Mouse (Mus musculus) MEL-GATA-1-ER (cell line): ENCODE results near the gene Atp5l.
A peak's percentile ranks its signal among the peaks of the same experiment; 100 is the strongest.

ENCODE experiments used
- DNase-seq: peaks from one replicate; pipeline ENCODE4 v3.0.0-alpha.2; 2012; ENCODE audit warnings: low read depth; ENCODE audit errors: extremely low read depth

Gene Atp5l

GRCm38 (mm10) chr9:44920374-44921122, at the start of gene Atp5l:
Gene Atp5l, minus strand, starts transcription at chr9:44920742.
- DNase-seq: peak; percentile 96

- DNase-seq: no peak
These were observed 48.9 kb upstream of the Atp5l start for GRCm38 (mm10) chr9:44969450-44969849.

GRCm38 (mm10) chr9:44967763-44968162, 47.2 kb upstream of the Atp5l start:
- DNase-seq: peak; percentile 39

- DNase-seq: peak; percentile 87
These were observed 46.3 kb upstream of the Atp5l start for GRCm38 (mm10) chr9:44966815-44967242.

- DNase-seq: peak; percentile 8
These were observed 45.4 kb upstream of the Atp5l start for GRCm38 (mm10) chr9:44965833-44966466.

GRCm38 (mm10) chr9:44965126-44965832, 44.7 kb upstream of the Atp5l start, which contains the start of gene Ube4a:
Gene Ube4a, minus strand, starts transcription at chr9:44965600.
- DNase-seq: peak; percentile 97

- DNase-seq: no peak
These were observed 33.9 kb upstream of the Atp5l start for GRCm38 (mm10) chr9:44954432-44954831.

GRCm38 (mm10) chr9:44947836-44948235, 27.3 kb upstream of the Atp5l start:
- DNase-seq: no peak

GRCm38 (mm10) chr9:44946185-44946695, 25.7 kb upstream of the Atp5l start:
- DNase-seq: no peak

GRCm38 (mm10) chr9:44942421-44942820, 21.9 kb upstream of the Atp5l start:
- DNase-seq: no peak

GRCm38 (mm10) chr9:44941756-44942155, 21.2 kb upstream of the Atp5l start:
- DNase-seq: no peak

- DNase-seq: no peak
These were observed 1.0 kb upstream of the Atp5l start for GRCm38 (mm10) chr9:44921543-44921942.

GRCm38 (mm10) chr9:44921123-44921468, 554 bp upstream of the Atp5l start:
- DNase-seq: no peak

- no peak for DNase-seq
These were observed 936 bp downstream of the Atp5l start for GRCm38 (mm10) chr9:44919606-44920005.

- DNase-seq: no peak
These were observed 4.3 kb downstream of the Atp5l start for GRCm38 (mm10) chr9:44916196-44916595.

- DNase-seq: no peak
These were observed 5.8 kb downstream of the Atp5l start for GRCm38 (mm10) chr9:44914706-44915105.

- no peak for DNase-seq
These were observed 9.2 kb downstream of the Atp5l start for GRCm38 (mm10) chr9:44911365-44911764.

- DNase-seq: peak; percentile 61
These were observed 14.9 kb downstream of the Atp5l start for GRCm38 (mm10) chr9:44905620-44906019.

GRCm38 (mm10) chr9:44904964-44905363, 15.6 kb downstream of the Atp5l start:
- DNase-seq: no peak

GRCm38 (mm10) chr9:44903856-44904255, 16.7 kb downstream of the Atp5l start:
- DNase-seq: no peak

GRCm38 (mm10) chr9:44900402-44900801, 20.1 kb downstream of the Atp5l start:
- no peak for DNase-seq

- DNase-seq: no peak
These were observed 20.8 kb downstream of the Atp5l start for GRCm38 (mm10) chr9:44899716-44900115.
